Mouse (Mus musculus): Measurements from ENCODE around the gene Mgat5b. TPM values are rescaled to one million over a fixed set of nuclear protein-coding genes. Genes with fewer than 3 reads are reported as not detected.
"Not testable (repeated sequence)": the region's sequence is repeated elsewhere in the genome, so short reads cannot be mapped to it uniquely, and the experiment has no call there.

The Mgat5b gene
- polyA plus RNA-seq, 1 experiment from 2014 or later: 33.0 TPM

GRCm38 (mm10) chr11:116884061-116884460 is 34.6 kb upstream of the Mgat5b start:
- ATAC-seq: no peak
- Histone ChIP-seq H3K27ac (ENCODE audit: low read length) (no peak overlapping the region), H3K36me3 (ENCODE audit: control insufficient read depth, insufficient read depth) (no peaks in the 10 kb centered on the region), H3K4me3 (replicated peaks; ENCODE audit: low read length) (no peak overlapping the region), H3K27me3 (replicated peaks; ENCODE audit: control insufficient read depth, insufficient read depth, low read length) (no peaks in the 10 kb centered on the region), H3K9ac (replicated peaks; ENCODE audit: low read depth, low read length) (no peak overlapping the region), H3K4me1 (replicated peaks; ENCODE audit: control insufficient read depth, insufficient read depth, low read length) (peaks cover 8% of the 10 kb centered on the region), H3K4me2 (ENCODE audit: low read length) (no peak overlapping the region), H3K9me3 (ENCODE audit: control insufficient read depth, low read length) (no peaks in the 10 kb centered on the region)
- WGBS: 83% methylated on average over 6 of the region's 6 CpGs

GRCm38 (mm10) chr11:116885275-116886151 is 33.1 kb upstream of the Mgat5b start:
- Histone ChIP-seq H3K9ac (replicated peaks; ENCODE audit: low read depth, low read length) (peak overlapping the region; percentile 36), H3K27ac (ENCODE audit: low read length) (no peak overlapping the region), H3K36me3 (ENCODE audit: control insufficient read depth, insufficient read depth) (no peaks in the 10 kb centered on the region), H3K9me3 (ENCODE audit: control insufficient read depth, low read length) (no peaks in the 10 kb centered on the region), H3K4me3 (replicated peaks; ENCODE audit: low read length) (peak overlapping the region; percentile 38), H3K27me3 (replicated peaks; ENCODE audit: control insufficient read depth, insufficient read depth, low read length) (no peaks in the 10 kb centered on the region), H3K4me2 (ENCODE audit: low read length) (peak overlapping the region; percentile 59), H3K4me1 (replicated peaks; ENCODE audit: control insufficient read depth, insufficient read depth, low read length) (peaks cover 8% of the 10 kb centered on the region)
- 1% methylated on average over 22 of the region's 28 CpGs for WGBS
- peak; percentile 47 for ATAC-seq

GRCm38 (mm10) chr11:116887136-116887535 is 31.5 kb upstream of the Mgat5b start:
- Histone ChIP-seq H3K4me2 (ENCODE audit: low read length) (no peak overlapping the region), H3K27ac (ENCODE audit: low read length) (no peak overlapping the region), H3K9me3 (ENCODE audit: control insufficient read depth, low read length) (no peaks in the 10 kb centered on the region), H3K36me3 (ENCODE audit: control insufficient read depth, insufficient read depth) (no peaks in the 10 kb centered on the region), H3K9ac (replicated peaks; ENCODE audit: low read depth, low read length) (no peak overlapping the region), H3K4me3 (replicated peaks; ENCODE audit: low read length) (no peak overlapping the region), H3K27me3 (replicated peaks; ENCODE audit: control insufficient read depth, insufficient read depth, low read length) (no peaks in the 10 kb centered on the region), H3K4me1 (replicated peaks; ENCODE audit: control insufficient read depth, insufficient read depth, low read length) (peaks cover 8% of the 10 kb centered on the region)
- ATAC-seq: no peak
- WGBS: 64% methylated on average over 5 of the region's 5 CpGs

- 55% methylated on average over 19 of the region's 19 CpGs for WGBS
- no peak overlapping the region for H3K9ac ChIP-seq (replicated peaks; ENCODE audit: low read depth, low read length)
- no peak for ATAC-seq
These were observed 24.9 kb upstream of the Mgat5b start for GRCm38 (mm10) chr11:116893532-116894442.

GRCm38 (mm10) chr11:116895402-116895801 is 23.3 kb upstream of the Mgat5b start:
- no peak overlapping the region for H3K4me2 ChIP-seq (ENCODE audit: low read length)
- no peak overlapping the region for H3K27ac ChIP-seq (ENCODE audit: low read length)
- H3K9me3 ChIP-seq (ENCODE audit: control insufficient read depth, low read length): no peaks in the 10 kb centered on the region
- H3K36me3 ChIP-seq (ENCODE audit: control insufficient read depth, insufficient read depth): no peaks in the 10 kb centered on the region
- H3K4me1 ChIP-seq (replicated peaks; ENCODE audit: control insufficient read depth, insufficient read depth, low read length): peaks cover 10% of the 10 kb centered on the region
- H3K9ac ChIP-seq (replicated peaks; ENCODE audit: low read depth, low read length): no peak overlapping the region
- H3K27me3 ChIP-seq (replicated peaks; ENCODE audit: control insufficient read depth, insufficient read depth, low read length): 0 out of 2 replicates have a peak, but pooled peaks cover 2% of the 10 kb centered on the region
- ATAC-seq: no peak
- no peak overlapping the region for H3K4me3 ChIP-seq (replicated peaks; ENCODE audit: low read length)
- 51% methylated on average over 3 of the region's 3 CpGs for WGBS

More at GRCm38 (mm10) chr11:116893532-116894442, 24.9 kb upstream of the Mgat5b start:
- H3K9me3 ChIP-seq (ENCODE audit: control insufficient read depth, low read length): no peaks in the 10 kb centered on the region
- H3K4me3 ChIP-seq (replicated peaks; ENCODE audit: low read length): no peak overlapping the region
- no peak overlapping the region for H3K27ac ChIP-seq (ENCODE audit: low read length)
- H3K4me1 ChIP-seq (replicated peaks; ENCODE audit: control insufficient read depth, insufficient read depth, low read length): peaks cover 7% of the 10 kb centered on the region
- no peaks in the 10 kb centered on the region for H3K36me3 ChIP-seq (ENCODE audit: control insufficient read depth, insufficient read depth)
- H3K4me2 ChIP-seq (ENCODE audit: low read length): no peak overlapping the region
- H3K27me3 ChIP-seq (replicated peaks; ENCODE audit: control insufficient read depth, insufficient read depth, low read length): 0 out of 2 replicates have a peak, but pooled peaks cover 2% of the 10 kb centered on the region

GRCm38 (mm10) chr11:116899247-116899646 is 19.4 kb upstream of the Mgat5b start:
- Histone ChIP-seq H3K9ac (replicated peaks; ENCODE audit: low read depth, low read length) (no peak overlapping the region), H3K9me3 (ENCODE audit: control insufficient read depth, low read length) (no peaks in the 10 kb centered on the region), H3K4me2 (ENCODE audit: low read length) (no peak overlapping the region), H3K27ac (ENCODE audit: low read length) (no peak overlapping the region), H3K4me3 (replicated peaks; ENCODE audit: low read length) (no peak overlapping the region), H3K4me1 (replicated peaks; ENCODE audit: control insufficient read depth, insufficient read depth, low read length) (0 out of 2 replicates have a peak, but pooled peaks cover 2% of the 10 kb centered on the region), H3K27me3 (replicated peaks; ENCODE audit: control insufficient read depth, insufficient read depth, low read length) (0 out of 2 replicates have a peak, but pooled peaks cover 2% of the 10 kb centered on the region), H3K36me3 (ENCODE audit: control insufficient read depth, insufficient read depth) (no peaks in the 10 kb centered on the region)
- ATAC-seq: no peak
- 83% methylated on average over 12 of the region's 12 CpGs for WGBS

GRCm38 (mm10) chr11:116902588-116902987 is 16.1 kb upstream of the Mgat5b start:
- H3K27me3 ChIP-seq (replicated peaks; ENCODE audit: control insufficient read depth, insufficient read depth, low read length); H3K4me1 ChIP-seq (replicated peaks; ENCODE audit: control insufficient read depth, insufficient read depth, low read length); H3K4me2 ChIP-seq (ENCODE audit: low read length); H3K36me3 ChIP-seq (ENCODE audit: control insufficient read depth, insufficient read depth); H3K9me3 ChIP-seq (ENCODE audit: control insufficient read depth, low read length); H3K9ac ChIP-seq (replicated peaks; ENCODE audit: low read depth, low read length); H3K4me3 ChIP-seq (replicated peaks; ENCODE audit: low read length); ATAC-seq; H3K27ac ChIP-seq (ENCODE audit: low read length): not testable (repeated sequence)
- WGBS: 89% methylated on average over 10 of the region's 10 CpGs

GRCm38 (mm10) chr11:116905741-116906456 is 12.8 kb upstream of the Mgat5b start:
- 4% methylated on average over 22 of the region's 23 CpGs for WGBS
- Histone ChIP-seq H3K36me3 (ENCODE audit: control insufficient read depth, insufficient read depth) (no peaks in the 10 kb centered on the region), H3K4me3 (replicated peaks; ENCODE audit: low read length) (peak overlapping the region; percentile 7; the same call in 1 of the 2 replicates), H3K9me3 (ENCODE audit: control insufficient read depth, low read length) (no peaks in the 10 kb centered on the region), H3K9ac (replicated peaks; ENCODE audit: low read depth, low read length) (0 out of 2 replicates have a peak overlapping the region, but pooled peaks have one; percentile 26), H3K4me2 (ENCODE audit: low read length) (peak overlapping the region; percentile 37), H3K27me3 (replicated peaks; ENCODE audit: control insufficient read depth, insufficient read depth, low read length) (peaks cover 3% of the 10 kb centered on the region; the same call in 1 of the 2 replicates), H3K27ac (ENCODE audit: low read length) (no peak overlapping the region), H3K4me1 (replicated peaks; ENCODE audit: control insufficient read depth, insufficient read depth, low read length) (peaks cover 5% of the 10 kb centered on the region)
- no peak for ATAC-seq

Data from forebrain, embryonic 16.5 days (tissue).